Mouse (Mus musculus) embryonic facial prominence, embryonic 14.5 days (tissue): ENCODE measurements around the gene Fnbp4. TPM values are rescaled to one million over a fixed set of nuclear protein-coding genes. Genes with fewer than 3 reads are reported as not detected.
"Not testable (repeated sequence)": the region's sequence is repeated elsewhere in the genome, so short reads cannot be mapped to it uniquely, and the experiment has no call there.

Experiments used
- ATAC-seq: fragments of 200-750 bp; cut with Nextera tagmentation; 2 replicates; pipeline ENCODE4 v1.8.0; 2017; ENCODE audit warnings: low read depth, moderate number of reproducible peaks, moderate TSS enrichment
- DNase-seq: peaks from one replicate; pipeline ENCODE4 v3.0.0-alpha.2; 2015; ENCODE audit warnings: low spot score
- H3K27ac ChIP-seq: fragments of 300-500 bp; sonication (generic); replicated peaks from 2 replicates; pipeline ENCODE4 v1.5.1; 2014; ENCODE audit warnings: low read depth, mild to moderate bottlenecking, low read length, moderate library complexity
- H3K27me3 ChIP-seq: fragments of 300-500 bp; sonication (generic); replicated peaks from 2 replicates; pipeline ENCODE4 v1.6.1; 2014; ENCODE audit warnings: low read length; ENCODE audit not compliant: control insufficient read depth, insufficient read depth
- H3K36me3 ChIP-seq: fragments of 300-500 bp; sonication (generic); 2 replicates; pipeline ENCODE4 v1.6.1; 2014; ENCODE audit warnings: low read length, mixed read lengths; ENCODE audit not compliant: control insufficient read depth, insufficient read depth
- H3K4me1 ChIP-seq: fragments of 300-500 bp; sonication (generic); 2 replicates; pipeline ENCODE4 v1.6.1; 2014; ENCODE audit warnings: antibody characterized with exemption, low read length; ENCODE audit not compliant: control insufficient read depth, insufficient read depth
- H3K4me2 ChIP-seq: fragments of 300-500 bp; sonication (generic); 2 replicates; pipeline ENCODE4 v1.6.1; 2014; ENCODE audit warnings: low read depth, mild to moderate bottlenecking, low read length, moderate library complexity, mixed read lengths
- H3K4me3 ChIP-seq: fragments of 300-500 bp; sonication (generic); 2 replicates; pipeline ENCODE4 v1.5.1; 2014; ENCODE audit warnings: low read depth, mild to moderate bottlenecking, low read length
- H3K9ac ChIP-seq: fragments of 300-500 bp; sonication (generic); 2 replicates; pipeline ENCODE4 v1.6.1; 2014; ENCODE audit warnings: low read depth, mild to moderate bottlenecking, low read length, moderate library complexity, mixed read lengths
- H3K9me3 ChIP-seq: fragments of 300-500 bp; sonication (generic); 2 replicates; pipeline ENCODE4 v1.6.1; 2016; ENCODE audit warnings: low read length; ENCODE audit not compliant: control insufficient read depth
- WGBS: fragments of 180-500 bp; shearing (Covaris S2); extraction: QIAGEN DNeasy Blood & Tissue Kit; methylation state at CpG from one replicate; pipeline ENCODE4 v1.1.7; 2014; 5-methylcytosine and 5-hydroxymethylcytosine counted together
- polyA plus RNA-seq: library from polyadenylated mRNA; unstranded; fragments of >200 nt; fragmentation: Nextera tagmentation; extraction: Ambion mirVana; gene quantifications from 2 replicates; pipeline ENCODE4 v1.2.1, GENCODE M21; 2014

Fnbp4 gene
- polyA plus RNA-seq, 1 experiment from 2014 or later, result 60.9 TPM

DNA sequence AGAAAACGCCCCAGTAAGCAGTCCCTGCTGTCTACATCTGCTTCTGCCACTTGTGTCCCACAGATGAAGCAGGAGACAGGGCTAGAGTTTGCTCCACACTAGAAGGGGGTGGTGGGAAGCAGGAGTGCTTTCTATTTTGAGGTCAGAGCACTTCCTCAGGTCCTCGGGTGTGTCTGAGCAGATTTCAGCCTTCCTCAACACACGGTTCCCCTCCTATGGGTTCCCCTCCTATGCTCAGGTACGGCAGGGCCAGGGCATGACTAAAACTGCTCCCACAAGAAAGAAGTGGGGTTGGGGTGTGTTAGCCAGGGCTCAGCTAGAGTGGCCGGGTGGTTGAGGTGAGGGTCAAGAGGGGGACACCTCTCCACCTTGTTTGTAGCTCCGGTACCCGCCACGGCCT is 65.6 kb downstream of the Fnbp4 start:
- Histone ChIP-seq H3K4me1 (no peaks in the 10 kb centered on the region), H3K4me3 (no peak overlapping the region), H3K9ac (no peak overlapping the region), H3K4me2 (no peak overlapping the region), H3K27me3 (no peaks in the 10 kb centered on the region), H3K9me3 (no peaks in the 10 kb centered on the region), H3K36me3 (no peaks in the 10 kb centered on the region), H3K27ac (no peak overlapping the region)
- 88% methylated on average over 8 of the region's 8 CpGs for WGBS
- DNase-seq (no peak), ATAC-seq (no peak)

DNA sequence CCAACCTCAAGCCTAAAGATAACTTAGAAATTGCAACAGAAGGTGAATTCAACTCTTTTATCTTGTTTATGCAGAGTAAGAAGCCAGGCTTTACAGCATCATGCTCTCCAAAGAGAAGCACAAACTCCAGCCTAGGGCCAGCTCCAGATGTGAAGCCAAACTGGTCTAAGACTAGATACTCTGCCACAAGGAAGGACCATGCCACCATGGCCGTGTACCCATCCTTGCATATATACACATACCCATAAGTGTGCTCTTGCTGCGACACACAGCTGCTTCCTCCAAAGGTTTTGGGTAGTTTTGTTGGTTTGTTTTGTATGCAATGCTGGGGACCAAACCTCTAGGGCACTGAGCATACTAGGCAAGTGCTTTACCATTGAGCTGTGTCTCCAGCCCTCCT is 70.1 kb downstream of the Fnbp4 start:
- ATAC-seq (no peak), DNase-seq (no peak)
- H3K9me3 ChIP-seq, result no peaks in the 10 kb centered on the region
- no peak overlapping the region for H3K9ac ChIP-seq
- no peaks in the 10 kb centered on the region for H3K36me3 ChIP-seq
- no peak overlapping the region for H3K4me2 ChIP-seq
- H3K4me1 ChIP-seq, result no peaks in the 10 kb centered on the region
- H3K4me3 ChIP-seq, result no peak overlapping the region
- H3K27me3 ChIP-seq, result no peaks in the 10 kb centered on the region
- H3K27ac ChIP-seq, result no peak overlapping the region
- WGBS, result 77% methylated on average over 2 of the region's 2 CpGs

DNA sequence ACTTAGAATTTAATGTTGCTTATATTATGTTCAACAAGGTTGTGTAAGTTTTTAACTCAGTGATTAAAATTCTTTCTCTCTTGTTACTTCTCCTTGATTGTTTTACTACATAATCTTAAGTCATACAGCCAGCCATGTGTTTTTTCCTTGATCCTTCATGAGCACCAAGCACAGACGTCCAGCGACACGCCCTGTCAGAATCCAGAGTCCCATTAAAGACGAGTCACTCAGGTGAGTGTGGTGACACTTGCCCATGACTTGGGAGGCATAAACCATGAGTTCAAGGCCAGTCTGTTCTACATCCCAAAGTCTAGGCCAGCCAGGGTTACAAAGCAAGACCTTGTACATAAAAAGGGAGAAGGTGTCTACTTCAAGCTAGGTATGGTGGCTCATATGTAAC is 71.0 kb downstream of the Fnbp4 start:
- no peaks in the 10 kb centered on the region for H3K4me1 ChIP-seq
- H3K27ac ChIP-seq, result no peak overlapping the region
- no peaks in the 10 kb centered on the region for H3K36me3 ChIP-seq
- no peak overlapping the region for H3K4me2 ChIP-seq
- H3K9ac ChIP-seq, result no peak overlapping the region
- H3K27me3 ChIP-seq, result no peaks in the 10 kb centered on the region
- H3K9me3 ChIP-seq, result no peaks in the 10 kb centered on the region
- no peak for ATAC-seq
- WGBS, result 75% methylated on average over 4 of the region's 4 CpGs
- DNase-seq, result no peak
- no peak overlapping the region for H3K4me3 ChIP-seq

DNA sequence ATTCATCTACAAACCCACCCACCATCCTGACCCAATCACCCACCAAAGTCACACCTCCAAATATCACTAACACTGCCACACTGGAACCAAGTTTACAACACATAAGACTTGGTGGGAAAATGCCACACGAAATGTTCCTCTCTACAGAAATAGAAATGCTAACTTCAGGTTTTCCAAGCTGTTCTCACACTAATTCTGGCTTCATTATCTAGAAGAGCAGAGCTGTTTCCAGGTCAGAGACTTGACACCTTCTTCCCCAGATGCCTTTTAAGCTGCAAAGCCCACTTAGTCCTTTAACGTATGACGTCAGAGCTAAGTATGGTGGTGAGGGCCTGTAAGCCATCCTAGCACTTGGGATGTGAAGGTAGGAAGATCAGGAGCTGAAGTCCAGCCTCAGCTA is 73.5 kb downstream of the Fnbp4 start:
- Histone ChIP-seq H3K4me3 (no peak overlapping the region), H3K36me3 (no peaks in the 10 kb centered on the region), H3K4me2 (no peak overlapping the region), H3K9ac (no peak overlapping the region), H3K27ac (no peak overlapping the region), H3K4me1 (no peaks in the 10 kb centered on the region), H3K27me3 (no peaks in the 10 kb centered on the region), H3K9me3 (no peaks in the 10 kb centered on the region)
- WGBS, result 87% methylated on average over 3 of the region's 3 CpGs
- DNase-seq (no peak), ATAC-seq (no peak)

DNA sequence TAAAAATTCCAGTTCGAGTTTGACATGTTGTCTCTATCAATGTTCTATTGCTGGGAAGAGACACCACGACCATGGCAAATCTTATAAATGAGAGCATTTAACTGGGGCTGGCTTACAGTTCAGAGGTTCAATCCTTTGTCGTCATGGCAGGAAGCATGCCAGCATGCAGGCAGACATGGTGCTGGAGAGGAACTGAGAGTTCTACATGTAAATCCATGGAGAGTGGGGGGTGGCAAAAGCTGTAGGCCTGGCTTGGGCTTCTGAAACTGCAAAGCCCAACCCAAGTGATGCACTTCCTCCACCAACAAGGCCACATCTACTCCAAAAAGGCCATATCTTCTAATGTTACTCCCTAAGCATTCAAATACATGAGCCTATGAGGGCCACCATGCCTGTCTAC is 75.7 kb downstream of the Fnbp4 start:
- 67% methylated on average over 3 of the region's 3 CpGs for WGBS
- ATAC-seq (no peak), DNase-seq (no peak)
- Histone ChIP-seq H3K4me2 (no peak overlapping the region), H3K27me3 (no peaks in the 10 kb centered on the region), H3K4me3 (no peak overlapping the region), H3K4me1 (no peaks in the 10 kb centered on the region), H3K9me3 (no peaks in the 10 kb centered on the region), H3K27ac (no peak overlapping the region), H3K36me3 (no peaks in the 10 kb centered on the region), H3K9ac (no peak overlapping the region)

DNA sequence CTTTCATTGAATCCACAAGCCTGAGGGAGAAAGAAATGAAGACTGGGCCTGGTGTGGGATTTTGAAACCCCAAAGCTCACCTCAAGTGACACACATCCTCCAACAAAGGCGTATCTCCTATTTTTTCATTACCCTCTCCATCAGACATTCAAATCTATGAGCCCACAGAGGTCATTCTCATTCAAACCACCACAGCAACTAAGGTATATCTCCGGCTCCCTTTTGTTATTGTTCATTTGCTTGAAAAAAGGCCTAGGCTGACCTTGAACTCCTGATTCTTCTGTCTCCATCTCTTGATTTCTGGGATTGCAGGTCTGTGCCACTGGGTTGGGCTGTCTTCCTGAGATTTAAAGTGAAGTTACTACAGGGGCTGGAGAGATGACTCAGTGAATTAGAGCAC is 77.8 kb downstream of the Fnbp4 start:
- no peaks in the 10 kb centered on the region for H3K4me1 ChIP-seq
- H3K9me3 ChIP-seq, result no peaks in the 10 kb centered on the region
- no peak for ATAC-seq
- WGBS, result 87% methylated on average over 2 of the region's 2 CpGs
- no peak overlapping the region for H3K27ac ChIP-seq
- no peak overlapping the region for H3K4me3 ChIP-seq
- no peak overlapping the region for H3K4me2 ChIP-seq
- H3K9ac ChIP-seq, result no peak overlapping the region
- no peaks in the 10 kb centered on the region for H3K27me3 ChIP-seq
- no peaks in the 10 kb centered on the region for H3K36me3 ChIP-seq
- DNase-seq, result no peak

DNA sequence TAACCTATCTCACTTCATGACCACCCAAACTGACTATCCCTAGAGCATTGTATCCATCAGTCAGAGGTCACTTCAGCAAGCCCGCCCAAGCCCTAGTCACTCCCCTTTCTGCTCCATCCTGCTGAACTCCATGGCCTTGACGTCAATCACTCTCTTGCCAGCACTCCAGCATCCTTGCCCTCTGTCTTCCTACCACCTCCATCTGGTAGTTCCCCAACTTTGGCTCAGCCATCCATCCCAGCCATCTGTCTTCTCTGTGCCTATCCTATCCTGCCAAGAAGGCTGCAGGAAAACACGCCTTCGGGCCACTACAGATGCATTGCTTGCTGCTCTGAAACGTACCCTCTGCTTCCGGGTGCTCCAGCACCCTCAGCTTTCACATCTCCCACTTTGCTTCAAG is 78.6 kb downstream of the Fnbp4 start:
- no peaks in the 10 kb centered on the region for H3K9me3 ChIP-seq
- H3K4me1 ChIP-seq, result no peaks in the 10 kb centered on the region
- no peaks in the 10 kb centered on the region for H3K36me3 ChIP-seq
- no peak overlapping the region for H3K9ac ChIP-seq
- WGBS, result 80% methylated on average over 6 of the region's 6 CpGs
- ATAC-seq, result no peak
- H3K4me2 ChIP-seq, result no peak overlapping the region
- no peak for DNase-seq
- H3K27ac ChIP-seq, result no peak overlapping the region
- no peak overlapping the region for H3K4me3 ChIP-seq
- no peaks in the 10 kb centered on the region for H3K27me3 ChIP-seq

DNA sequence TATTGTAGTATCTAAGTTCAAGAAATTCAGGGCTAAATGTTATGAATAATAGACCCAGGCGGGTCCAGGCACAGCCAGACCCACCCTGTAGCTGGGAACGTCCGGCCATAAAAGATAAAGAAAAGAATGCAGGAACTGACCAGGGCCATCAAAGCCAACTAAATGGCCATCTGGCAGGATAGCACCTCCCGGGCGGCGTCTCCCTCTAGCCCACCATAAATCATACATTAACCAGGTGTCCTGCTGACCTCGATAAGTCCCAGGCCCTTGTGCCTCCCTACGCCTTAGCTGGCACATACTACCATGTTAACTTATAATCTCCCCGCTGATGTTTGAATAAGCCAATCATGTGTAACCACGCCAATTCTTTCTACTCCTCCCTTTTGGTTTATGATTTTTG is 79.4 kb downstream of the Fnbp4 start:
- H3K9me3 ChIP-seq, H3K4me3 ChIP-seq, H3K36me3 ChIP-seq, H3K27me3 ChIP-seq, H3K4me1 ChIP-seq, H3K4me2 ChIP-seq, ATAC-seq, DNase-seq, H3K27ac ChIP-seq, H3K9ac ChIP-seq: not testable (repeated sequence)
- WGBS, result 90% methylated on average over 10 of the region's 10 CpGs

DNA sequence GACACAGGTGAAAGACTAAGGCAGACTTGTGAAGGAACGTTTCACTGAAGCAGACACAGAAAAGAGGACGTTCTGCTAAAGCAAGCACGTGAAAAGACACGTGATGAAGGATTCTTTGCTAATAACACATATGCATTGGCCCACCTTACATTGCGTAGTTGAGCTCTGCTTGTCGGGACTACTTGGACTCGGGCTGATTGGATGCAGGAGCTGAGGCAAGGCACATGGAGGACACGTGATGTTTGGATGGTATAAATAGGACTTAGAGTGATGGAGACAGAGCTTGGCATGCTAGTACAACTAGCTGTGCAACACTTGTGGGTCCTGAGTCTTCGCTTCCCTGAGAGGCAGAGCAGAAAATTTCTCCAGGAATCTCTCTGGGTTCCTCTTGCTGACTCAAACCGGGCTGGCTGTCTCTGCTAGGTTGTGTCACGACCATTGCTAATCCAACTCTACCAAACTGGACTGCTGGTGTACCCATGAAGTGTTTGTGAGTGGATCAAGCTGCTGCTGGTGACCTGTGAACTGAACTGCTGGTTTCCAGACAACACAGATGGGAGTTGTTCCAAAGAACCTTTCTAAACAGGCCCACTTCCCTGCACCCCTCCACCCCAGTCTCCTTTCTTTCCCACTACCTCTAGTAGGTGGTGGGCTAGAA is 80.5 kb downstream of the Fnbp4 start:
- ATAC-seq, result no peak
- no peak overlapping the region for H3K4me2 ChIP-seq
- no peak overlapping the region for H3K4me3 ChIP-seq
- H3K27ac ChIP-seq, result no peak overlapping the region
- 83% methylated on average over 11 of the region's 11 CpGs for WGBS
- no peak overlapping the region for H3K9ac ChIP-seq
- DNase-seq, result no peak
- H3K4me1 ChIP-seq, result no peaks in the 10 kb centered on the region
- no peaks in the 10 kb centered on the region for H3K27me3 ChIP-seq
- no peaks in the 10 kb centered on the region for H3K36me3 ChIP-seq
- H3K9me3 ChIP-seq, result no peaks in the 10 kb centered on the region
